In genomic region chr2:165759421-165759985, GRCm38 (mm10) we compare ENCODE assay signal across 23 mouse cellular contexts.
DNase-seq lines count a peak whose midpoint lies in the region; ATAC-seq and TF ChIP-seq lines count a peak whose summit lies in the region.
"Had no signal": no experiment of that assay in that cellular context is flagged by ENCODE, and none has a peak within 500 bp of the region (broad histone marks: within the 10 kb centered on the region; RNA-seq: fewer than 3 reads in every experiment).

No protein-coding gene starts in this region.

- H3K36me3 ChIP-seq in hindbrain, embryonic 10.5 days, result peaks cover 27% of the 10 kb centered on the region
- H3K36me3 ChIP-seq in hindbrain, embryonic 14.5 days (replicated peaks; ENCODE audit: control insufficient read depth, insufficient read depth), result no peaks in the 10 kb centered on the region
- H3K36me3 ChIP-seq in kidney, adult 2 months (ENCODE audit: control insufficient read depth, insufficient read depth, low read length), result no peaks in the 10 kb centered on the region
- H3K36me3 ChIP-seq in embryonic facial prominence, embryonic 10.5 days (replicated peaks), result peaks cover 28% of the 10 kb centered on the region
- no peaks in the 10 kb centered on the region for H3K36me3 ChIP-seq in limb, embryonic 14.5 days (ENCODE audit: control insufficient read depth, insufficient read depth, low read length)
- H3K36me3 ChIP-seq: heart, embryonic 15.5 days; liver, embryonic 15.5 days had no signal

- no peak for DNase-seq in hindbrain, embryonic 10.5 days (ENCODE audit: low spot score)
- DNase-seq in hindbrain, embryonic 14.5 days (ENCODE audit: low spot score), result no peak
- peak; percentile 56 to 70 for DNase-seq in kidney, postnatal 4 days
- no peak for DNase-seq in kidney, adult 2 months
- DNase-seq in embryonic facial prominence, embryonic 10.5 days (ENCODE audit: low spot score), result no peak
- DNase-seq in limb, embryonic 14.5 days (ENCODE audit: low spot score), result no peak
- no peak for DNase-seq in spleen, postnatal 10 days (ENCODE audit: low spot score in 2 of 2)
- DNase-seq: adrenal gland, postnatal 36 days; B cell, adult 2 months; cerebellum, adult 18-20 months; cerebellum, postnatal 25 days; gastrocnemius, postnatal 10 days; heart, adult 18-20 months; heart, postnatal 4 days; kidney, postnatal 14 days; layer of hippocampus, adult 9-11 months; thymus, postnatal 36 days had no signal

- no peak overlapping the region for H3K4me3 ChIP-seq in hindbrain, embryonic 10.5 days
- H3K4me3 ChIP-seq in hindbrain, embryonic 14.5 days (replicated peaks; ENCODE audit: low read length), result no peak overlapping the region
- H3K4me3 ChIP-seq in kidney, adult 2 months (ENCODE audit: insufficient read depth, low read depth, low read length), result no peak overlapping the region
- H3K4me3 ChIP-seq in embryonic facial prominence, embryonic 10.5 days, result no peak overlapping the region
- no peak overlapping the region for H3K4me3 ChIP-seq in limb, embryonic 14.5 days (replicated peaks; ENCODE audit: low read length)
- H3K4me3 ChIP-seq: heart, embryonic 15.5 days; left cerebral cortex, adult 2 months; liver, embryonic 15.5 days had no signal

- ATAC-seq in hindbrain, embryonic 14.5 days (ENCODE audit: low FRiP score), result no peak
- ATAC-seq in limb, embryonic 14.5 days (ENCODE audit: low FRiP score, low read depth), result peak; percentile 48
- no peak for ATAC-seq in megakaryocyte-erythroid progenitor cell, adult 5-6 weeks (replicated peaks; ENCODE audit: low FRiP score, low TSS enrichment, poor library complexity, severe bottlenecking)
- ATAC-seq: lung, postnatal 0 days; midbrain, embryonic 16.5 days had no signal

- no peaks in the 10 kb centered on the region for H3K27me3 ChIP-seq in hindbrain, embryonic 10.5 days (ENCODE audit: insufficient read depth, poor library complexity, severe bottlenecking)
- H3K27me3 ChIP-seq in hindbrain, embryonic 14.5 days (ENCODE audit: control insufficient read depth, insufficient read depth, low read length), result no peaks in the 10 kb centered on the region
- H3K27me3 ChIP-seq in kidney, adult 2 months (replicated peaks; ENCODE audit: control insufficient read depth, insufficient read depth, low read length), result no peaks in the 10 kb centered on the region
- H3K27me3 ChIP-seq in embryonic facial prominence, embryonic 10.5 days (replicated peaks; ENCODE audit: low read depth, poor library complexity, severe bottlenecking), result no peaks in the 10 kb centered on the region
- H3K27me3 ChIP-seq in limb, embryonic 14.5 days (ENCODE audit: control insufficient read depth, insufficient read depth, low read length), result no peaks in the 10 kb centered on the region
- H3K27me3 ChIP-seq: heart, embryonic 15.5 days; liver, embryonic 15.5 days had no signal

- H3K4me1 ChIP-seq in hindbrain, embryonic 10.5 days (replicated peaks), result peaks cover 26% of the 10 kb centered on the region
- peaks cover 13% of the 10 kb centered on the region; the same call in 1 of the 2 replicates for H3K4me1 ChIP-seq in hindbrain, embryonic 14.5 days (replicated peaks; ENCODE audit: control insufficient read depth, insufficient read depth, low read length)
- no peaks in the 10 kb centered on the region for H3K4me1 ChIP-seq in kidney, adult 2 months (ENCODE audit: control insufficient read depth, insufficient read depth, low read length)
- peaks cover 23% of the 10 kb centered on the region for H3K4me1 ChIP-seq in embryonic facial prominence, embryonic 10.5 days
- no peaks in the 10 kb centered on the region for H3K4me1 ChIP-seq in limb, embryonic 14.5 days (ENCODE audit: control insufficient read depth, insufficient read depth, low read length)
- H3K4me1 ChIP-seq: heart, embryonic 15.5 days; liver, embryonic 15.5 days had no signal

- WGBS in hindbrain, embryonic 10.5 days, result 79% methylated on average over 13 of the region's 13 CpGs
- 75% methylated on average over 13 of the region's 13 CpGs for WGBS in hindbrain, embryonic 14.5 days
- WGBS in kidney, adult 2 months, result 44% methylated on average over 13 of the region's 13 CpGs
- WGBS in embryonic facial prominence, embryonic 10.5 days, result 79% methylated on average over 13 of the region's 13 CpGs
- WGBS in limb, embryonic 14.5 days, result 83% methylated on average over 13 of the region's 13 CpGs

- no peak for TF ChIP-seq POLR2A in kidney, adult 2 months (IDR thresholded peaks at IDR 0.05; ENCODE audit: low read depth, low read length)
- TF ChIP-seq POLR2A in limb, embryonic 14.5 days (IDR thresholded peaks at IDR 0.05; ENCODE audit: borderline replicate concordance, extremely low read depth, insufficient read depth, insufficient read length), result no peak

- no peak overlapping the region for H3K4me2 ChIP-seq in hindbrain, embryonic 14.5 days (replicated peaks)
- H3K4me2 ChIP-seq in limb, embryonic 14.5 days (replicated peaks; ENCODE audit: low read depth, low read length, severe bottlenecking), result no peak overlapping the region
- H3K4me2 ChIP-seq: heart, embryonic 15.5 days; liver, embryonic 15.5 days had no signal

- H3K9ac ChIP-seq in hindbrain, embryonic 14.5 days, result no peak overlapping the region
- H3K9ac ChIP-seq in limb, embryonic 14.5 days (ENCODE audit: low read depth, low read length, severe bottlenecking), result no peak overlapping the region
- H3K9ac ChIP-seq: heart, embryonic 15.5 days; liver, embryonic 15.5 days had no signal

- no peak for TF ChIP-seq CTCF in kidney, adult 2 months (conservative IDR thresholded peaks at IDR 0.05; ENCODE audit: insufficient read depth, insufficient read length, low read depth, low read length)

- no peaks in the 10 kb centered on the region for H3K9me3 ChIP-seq in hindbrain, embryonic 10.5 days
- H3K9me3 ChIP-seq in hindbrain, embryonic 14.5 days (ENCODE audit: control insufficient read depth, low read length), result no peaks in the 10 kb centered on the region
- H3K9me3 ChIP-seq in embryonic facial prominence, embryonic 10.5 days, result no peaks in the 10 kb centered on the region
- H3K9me3 ChIP-seq in limb, embryonic 14.5 days (ENCODE audit: control insufficient read depth, low read length), result no peaks in the 10 kb centered on the region
- H3K9me3 ChIP-seq: heart, embryonic 15.5 days; liver, embryonic 15.5 days had no signal

- H3K27ac ChIP-seq in hindbrain, embryonic 10.5 days, result peak overlapping the region; percentile 82
- H3K27ac ChIP-seq in hindbrain, embryonic 14.5 days, result no peak overlapping the region
- H3K27ac ChIP-seq in kidney, adult 2 months (ENCODE audit: insufficient read depth, low read depth, low read length), result no peak overlapping the region
- H3K27ac ChIP-seq in embryonic facial prominence, embryonic 10.5 days (replicated peaks), result 0 out of 2 replicates have a peak overlapping the region, but pooled peaks have one; percentile 8
- H3K27ac ChIP-seq in limb, embryonic 14.5 days (replicated peaks; ENCODE audit: low read depth, low read length), result no peak overlapping the region
- H3K27ac ChIP-seq: heart, embryonic 15.5 days; left cerebral cortex, adult 2 months; liver, embryonic 15.5 days had no signal

Comparison
In these comparisons a context has a peak if more than half of its experiments do, and no peak if none do; other contexts are left out.
1. DNase-seq: peak in kidney, postnatal 4 days (2 of 2); none in hindbrain, embryonic 10.5 days (single experiment), hindbrain, embryonic 14.5 days (single experiment), kidney, adult 2 months (single experiment), embryonic facial prominence, embryonic 10.5 days (single experiment), limb, embryonic 14.5 days (single experiment) and spleen, postnatal 10 days (0 of 2).
2. H3K27ac ChIP-seq: peak in hindbrain, embryonic 10.5 days (single experiment) and embryonic facial prominence, embryonic 10.5 days (single experiment); none in hindbrain, embryonic 14.5 days (single experiment), kidney, adult 2 months (single experiment) and limb, embryonic 14.5 days (single experiment).